Mouse (Mus musculus) kidney, postnatal 0 days (tissue): ENCODE measurements around the gene Prrg2. TPM values are rescaled to one million over a fixed set of nuclear protein-coding genes. Genes with fewer than 3 reads are reported as not detected.
A peak's percentile ranks its signal among the peaks of the same experiment; 100 is the strongest.

Experiments used
- ATAC-seq: fragments of 200-750 bp; cut with Nextera tagmentation; replicated peaks from 2 replicates; pipeline ENCODE4 v1.8.0; 2017; ENCODE audit warnings: low read depth, moderate number of reproducible peaks, moderate TSS enrichment, moderate library complexity; ENCODE audit not compliant: low FRiP score
- DNase-seq: peaks from one replicate; pipeline ENCODE4 v3.0.0-alpha.2; 2016; ENCODE audit warnings: low spot score
- H3K27ac ChIP-seq: fragments of 300-500 bp; sonication (generic); 2 replicates; pipeline ENCODE4 v1.5.1; 2014; ENCODE audit warnings: mild to moderate bottlenecking
- H3K27me3 ChIP-seq: fragments of 300-500 bp; sonication (generic); 2 replicates; pipeline ENCODE4 v1.6.1; 2014; ENCODE audit warnings: low read length, mixed read lengths; ENCODE audit not compliant: insufficient read depth
- H3K36me3 ChIP-seq: fragments of 300-500 bp; sonication (generic); 2 replicates; pipeline ENCODE4 v1.6.1; 2014; ENCODE audit warnings: low read length, mixed read lengths; ENCODE audit not compliant: insufficient read depth
- H3K4me1 ChIP-seq: fragments of 300-500 bp; sonication (generic); replicated peaks from 2 replicates; pipeline ENCODE4 v1.6.1; 2014; ENCODE audit warnings: antibody characterized with exemption, low read length, mixed read lengths; ENCODE audit not compliant: insufficient read depth
- H3K4me2 ChIP-seq: fragments of 300-500 bp; sonication (generic); 2 replicates; pipeline ENCODE4 v1.6.1; 2014; ENCODE audit warnings: mild to moderate bottlenecking, low read length, moderate library complexity, mixed read lengths
- H3K4me3 ChIP-seq: fragments of 300-500 bp; sonication (generic); replicated peaks from 2 replicates; pipeline ENCODE4 v1.5.1; 2014; ENCODE audit warnings: low read depth, low read length
- H3K9ac ChIP-seq: fragments of 300-500 bp; sonication (generic); 2 replicates; pipeline ENCODE4 v1.6.1; 2014; ENCODE audit warnings: low read depth, low read length
- H3K9me3 ChIP-seq: fragments of 300-500 bp; sonication (generic); replicated peaks from 2 replicates; pipeline ENCODE4 v1.6.1; 2016; ENCODE audit warnings: low read length, inconsistent platforms, mixed read lengths
- CTCF ChIP-seq: IDR thresholded peaks from 2 replicates; pipeline ENCODE4 v1.5.1; 2016; ENCODE audit warnings: antibody characterized with exemption, low read depth, mild to moderate bottlenecking, moderate library complexity
- WGBS: fragments of 180-500 bp; shearing (Covaris S2); extraction: QIAGEN DNeasy Blood & Tissue Kit; methylation state at CpG from one replicate; pipeline ENCODE4 v1.1.7; 2014; 5-methylcytosine and 5-hydroxymethylcytosine counted together
- polyA plus RNA-seq: library from polyadenylated mRNA; unstranded; fragments of >200 nt; fragmentation: Nextera tagmentation; extraction: Ambion mirVana; gene quantifications from 2 replicates; pipeline ENCODE4 v1.2.1, GENCODE M21; 2015

The Prrg2 gene
- polyA plus RNA-seq, 1 experiment from 2014 or later, result 44.3 TPM

DNA sequence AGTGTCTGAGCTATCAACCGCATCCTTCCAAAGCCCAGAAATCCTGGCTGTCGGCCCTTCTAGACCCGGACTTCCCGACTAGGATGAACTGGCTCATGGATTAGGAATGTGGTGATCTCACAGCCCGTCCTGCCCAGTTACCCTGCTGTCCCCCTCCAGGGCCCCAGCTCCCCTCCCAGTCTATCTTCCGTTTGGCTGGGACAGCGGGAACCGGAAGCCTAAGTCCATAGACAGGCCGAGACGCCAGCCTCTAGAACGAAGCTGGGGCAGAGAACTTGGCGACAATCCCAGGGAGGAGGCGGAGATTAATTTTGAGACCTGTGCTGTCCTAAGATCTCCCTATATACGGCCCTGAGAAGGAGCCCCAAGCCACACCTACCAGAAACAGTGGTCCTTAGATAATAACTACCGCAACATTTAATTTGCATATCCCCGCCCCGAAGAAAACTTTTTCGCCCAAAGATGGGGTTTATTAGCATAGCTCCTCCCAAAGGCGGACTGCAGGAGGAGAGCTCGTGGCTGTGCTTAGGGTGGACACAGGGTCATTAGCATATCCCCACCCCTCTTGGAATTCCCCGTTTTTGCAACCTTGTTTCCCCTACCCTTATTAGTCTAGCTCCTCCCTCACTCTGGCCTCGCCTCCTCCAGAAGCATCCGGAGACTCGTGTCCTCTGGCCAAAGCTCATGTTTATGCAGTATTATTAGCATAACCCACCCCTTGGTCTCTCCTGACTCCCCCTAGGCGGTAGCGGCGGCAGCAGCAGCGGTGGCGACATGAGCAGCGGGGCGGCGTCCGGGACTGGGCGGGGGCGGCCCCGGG, 45.0 kb downstream of the Prrg2 start, which contains the start of gene Rras:
Rras (plus strand) TSS at position 720 of the 820 bp plus-strand sequence.
- Histone ChIP-seq H3K9ac (peak within 1 kb of the TSS; percentile 81), H3K9me3 (no peaks in the 10 kb centered on the region), H3K27ac (peak within 1 kb of the TSS; percentile 96), H3K4me2 (peak within 1 kb of the TSS; percentile 76), H3K36me3 (0 out of 2 replicates have a peak, but pooled peaks cover 9% of the 10 kb centered on the region), H3K4me1 (peaks cover 11% of the 10 kb centered on the region; the same call in 1 of the 2 replicates), H3K27me3 (no peaks in the 10 kb centered on the region), H3K4me3 (peak within 1 kb of the TSS; percentile 98)
- WGBS, result under 1% methylated on average over 36 of the region's 36 CpGs
- ATAC-seq (peak; percentile 90), DNase-seq (peak; percentile 100)
- TF ChIP-seq CTCF, result peak; percentile 45

DNA sequence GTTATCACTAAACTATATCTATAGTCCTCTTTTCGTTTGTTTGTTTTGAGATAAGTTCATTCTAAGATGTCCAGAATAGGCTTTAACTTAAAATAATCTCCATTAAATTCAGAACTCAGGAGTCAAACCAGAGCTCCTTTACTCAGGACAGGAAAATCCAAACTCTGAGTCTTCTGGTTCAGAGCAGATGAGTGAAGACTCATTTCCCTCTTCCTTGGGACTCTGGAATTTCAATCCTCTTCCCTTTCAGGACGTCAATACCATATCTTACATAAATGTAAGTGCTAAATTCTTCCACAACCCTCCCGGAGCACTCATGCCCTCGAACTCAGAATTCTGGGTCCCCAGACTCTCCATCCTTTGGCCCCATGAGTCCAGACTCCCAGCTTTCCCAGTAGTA, 45.7 kb downstream of the Prrg2 start:
- 2% methylated on average over 4 of the region's 4 CpGs for WGBS
- H3K9me3 ChIP-seq, result no peaks in the 10 kb centered on the region

DNA sequence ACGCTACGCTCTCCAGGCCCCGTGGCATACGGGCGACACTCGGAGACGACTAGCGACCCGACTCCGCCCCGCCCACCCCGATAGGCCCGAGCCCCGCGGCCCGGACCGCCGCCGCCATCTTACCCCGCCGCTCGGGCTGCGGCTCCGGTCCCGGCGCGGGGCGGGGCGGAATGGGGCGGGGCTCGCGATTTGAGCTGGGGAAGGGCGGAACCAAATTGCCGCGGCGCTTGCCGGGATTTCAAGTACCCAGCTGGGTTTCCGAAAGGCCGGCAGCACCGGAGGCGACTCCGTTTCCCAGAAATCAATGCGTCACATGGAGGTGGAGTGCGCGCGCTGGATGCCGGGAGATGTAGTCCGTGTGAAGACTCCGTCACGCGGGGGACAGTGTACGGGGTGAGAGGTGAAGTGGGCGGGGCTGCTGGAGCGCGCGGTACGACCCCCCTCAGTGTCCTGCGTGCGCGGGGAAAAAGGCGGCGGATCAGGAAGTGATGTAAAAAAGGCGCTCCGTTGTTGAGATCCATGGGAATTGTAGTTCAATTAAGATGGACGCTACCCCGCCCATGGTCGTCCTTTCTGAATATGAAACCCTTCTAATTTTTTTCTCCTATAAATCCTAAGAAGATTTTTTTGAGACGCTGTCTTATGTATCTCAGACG, 46.4 kb downstream of the Prrg2 start, which contains the start of gene Scaf1:
Scaf1 (minus strand) TSS at position 407 of the 656 bp plus-strand sequence.
- DNase-seq (peak; percentile 99), ATAC-seq (peak; percentile 88)
- Histone ChIP-seq H3K4me1 (peaks cover 11% of the 10 kb centered on the region; the same call in 1 of the 2 replicates), H3K27ac (peak within 1 kb of the TSS; percentile 96), H3K9me3 (no peaks in the 10 kb centered on the region), H3K9ac (peak within 1 kb of the TSS; percentile 97), H3K27me3 (no peaks in the 10 kb centered on the region), H3K4me2 (peak within 1 kb of the TSS; percentile 76), H3K36me3 (peaks cover 21% of the 10 kb centered on the region), H3K4me3 (peak within 1 kb of the TSS; percentile 98)
- WGBS, result under 1% methylated on average over 63 of the region's 69 CpGs
- no peak for TF ChIP-seq CTCF

More for the DNA sequence above, 45.7 kb downstream of the Prrg2 start:
- no peak for DNase-seq
- H3K27ac ChIP-seq, result peak overlapping the region; percentile 96
- peak overlapping the region; percentile 58 for H3K9ac ChIP-seq
- no peaks in the 10 kb centered on the region for H3K27me3 ChIP-seq
- H3K36me3 ChIP-seq, result peaks cover 16% of the 10 kb centered on the region
- ATAC-seq, result no peak
- no peak for TF ChIP-seq CTCF
- peak overlapping the region; percentile 98 for H3K4me3 ChIP-seq
- peaks cover 11% of the 10 kb centered on the region; the same call in 1 of the 2 replicates for H3K4me1 ChIP-seq
- H3K4me2 ChIP-seq, result peak overlapping the region; percentile 76

DNA sequence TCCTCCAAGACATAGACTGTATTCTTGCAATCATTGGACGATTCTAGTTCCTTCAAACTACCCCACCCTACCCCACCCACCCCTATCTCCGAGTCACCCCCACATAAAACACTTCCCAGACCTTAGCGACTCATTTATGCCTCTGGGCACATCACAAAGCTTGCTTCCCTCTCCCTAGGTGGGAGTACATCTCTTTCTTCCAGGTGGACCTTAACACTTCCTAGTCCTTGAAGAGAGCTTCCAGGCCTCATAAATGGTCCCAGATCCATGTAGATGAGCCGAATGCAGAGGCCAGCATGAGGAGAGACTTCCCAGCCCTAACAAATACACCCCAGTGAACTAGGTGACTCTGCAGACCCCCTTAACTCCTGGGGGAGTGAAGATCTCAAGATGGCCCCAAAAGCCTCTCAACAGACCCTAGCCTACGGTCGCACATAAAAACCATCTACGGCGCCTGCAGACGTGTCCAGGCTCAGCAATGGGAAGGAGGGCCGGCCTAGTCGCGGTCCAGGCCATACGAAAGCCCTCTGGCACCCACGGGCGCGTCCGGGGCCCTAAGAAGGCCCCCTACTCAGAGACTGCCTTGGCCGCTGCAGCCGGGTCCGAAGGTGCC, 47.0 kb downstream of the Prrg2 start:
- H3K27ac ChIP-seq, result peak overlapping the region; percentile 96
- H3K27me3 ChIP-seq, result no peaks in the 10 kb centered on the region
- DNase-seq (no peak), ATAC-seq (no peak)
- H3K9me3 ChIP-seq, result no peaks in the 10 kb centered on the region
- H3K4me1 ChIP-seq, result peaks cover 11% of the 10 kb centered on the region; the same call in 1 of the 2 replicates
- no peak for TF ChIP-seq CTCF
- H3K9ac ChIP-seq, result peak overlapping the region; percentile 97
- peak overlapping the region; percentile 76 for H3K4me2 ChIP-seq
- peak overlapping the region; percentile 98 for H3K4me3 ChIP-seq
- peaks cover 26% of the 10 kb centered on the region for H3K36me3 ChIP-seq
- WGBS, result 0% methylated on average over 20 of the region's 20 CpGs

DNA sequence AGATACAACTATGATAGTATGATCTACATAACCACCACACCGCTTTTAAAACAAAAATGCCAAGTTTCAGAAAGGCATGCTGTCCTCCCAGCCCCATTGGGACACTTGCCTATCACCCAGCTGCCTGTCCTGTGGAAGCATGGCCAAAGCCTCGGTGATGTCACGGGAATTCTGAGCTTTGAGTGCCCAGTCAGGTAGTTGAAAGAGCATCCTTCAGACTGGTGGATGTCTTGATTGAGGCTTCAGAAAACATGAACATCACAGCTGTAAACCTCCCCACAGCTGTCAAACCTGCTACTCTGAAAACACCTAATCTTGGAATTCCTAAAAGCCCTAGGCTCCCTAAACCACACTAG, 48.4 kb downstream of the Prrg2 start:
- ATAC-seq (no peak), DNase-seq (no peak)
- H3K27me3 ChIP-seq, result no peaks in the 10 kb centered on the region
- no peak overlapping the region for H3K4me3 ChIP-seq
- H3K9me3 ChIP-seq, result no peaks in the 10 kb centered on the region
- no peak overlapping the region for H3K9ac ChIP-seq
- H3K36me3 ChIP-seq, result peaks cover 33% of the 10 kb centered on the region
- 96% methylated on average over 3 of the region's 3 CpGs for WGBS
- TF ChIP-seq CTCF, result no peak
- no peak overlapping the region for H3K27ac ChIP-seq
- H3K4me1 ChIP-seq, result peaks cover 11% of the 10 kb centered on the region; the same call in 1 of the 2 replicates
- H3K4me2 ChIP-seq, result no peak overlapping the region
